Mouse (Mus musculus): Measurements from ENCODE around the gene Lrrn3. TPM values are rescaled to one million over a fixed set of nuclear protein-coding genes. Genes with fewer than 3 reads are reported as not detected.

Gene Lrrn3
- polyA plus RNA-seq, 1 experiment: 0.33 TPM

GRCm38 (mm10) chr12:41427464-41427863 is 58.8 kb downstream of the Lrrn3 start:
- H3K27ac ChIP-seq (ENCODE audit: insufficient read depth, low read depth, low read length): no peak overlapping the region
- DNase-seq: no peak
- H3K27me3 ChIP-seq (replicated peaks; ENCODE audit: control insufficient read depth, insufficient read depth, low read length): no peaks in the 10 kb centered on the region
- no peak overlapping the region for H3K4me3 ChIP-seq (ENCODE audit: insufficient read depth, low read depth, low read length)
- TF ChIP-seq POLR2A (IDR thresholded peaks at IDR 0.05; ENCODE audit: low read depth, low read length): no peak
- no peak for TF ChIP-seq CTCF (conservative IDR thresholded peaks at IDR 0.05; ENCODE audit: insufficient read depth, insufficient read length, low read depth, low read length)
- WGBS: 73% methylated on average over 5 of the region's 5 CpGs
- no peaks in the 10 kb centered on the region for H3K36me3 ChIP-seq (ENCODE audit: control insufficient read depth, insufficient read depth, low read length)
- H3K4me1 ChIP-seq (ENCODE audit: control insufficient read depth, insufficient read depth, low read length): no peaks in the 10 kb centered on the region

- H3K27ac ChIP-seq (ENCODE audit: insufficient read depth, low read depth, low read length): no peak overlapping the region
- H3K4me1 ChIP-seq (ENCODE audit: control insufficient read depth, insufficient read depth, low read length): no peaks in the 10 kb centered on the region
- no peak overlapping the region for H3K4me3 ChIP-seq (ENCODE audit: insufficient read depth, low read depth, low read length)
- no peaks in the 10 kb centered on the region for H3K27me3 ChIP-seq (replicated peaks; ENCODE audit: control insufficient read depth, insufficient read depth, low read length)
- 59% methylated on average over 9 of the region's 9 CpGs for WGBS
- TF ChIP-seq POLR2A (IDR thresholded peaks at IDR 0.05; ENCODE audit: low read depth, low read length) (no peak), CTCF (conservative IDR thresholded peaks at IDR 0.05; ENCODE audit: insufficient read depth, insufficient read length, low read depth, low read length) (no peak)
- DNase-seq: no peak
- no peaks in the 10 kb centered on the region for H3K36me3 ChIP-seq (ENCODE audit: control insufficient read depth, insufficient read depth, low read length)
Observed at GRCm38 (mm10) chr12:41425101-41425679, 61.0 kb downstream of the Lrrn3 start.

- WGBS: 91% methylated on average over 4 of the region's 4 CpGs
- TF ChIP-seq CTCF (conservative IDR thresholded peaks at IDR 0.05; ENCODE audit: insufficient read depth, insufficient read length, low read depth, low read length) (no peak), POLR2A (IDR thresholded peaks at IDR 0.05; ENCODE audit: low read depth, low read length) (no peak)
- no peaks in the 10 kb centered on the region for H3K4me1 ChIP-seq (ENCODE audit: control insufficient read depth, insufficient read depth, low read length)
- H3K27ac ChIP-seq (ENCODE audit: insufficient read depth, low read depth, low read length): no peak overlapping the region
- H3K36me3 ChIP-seq (ENCODE audit: control insufficient read depth, insufficient read depth, low read length): no peaks in the 10 kb centered on the region
- no peaks in the 10 kb centered on the region for H3K27me3 ChIP-seq (replicated peaks; ENCODE audit: control insufficient read depth, insufficient read depth, low read length)
- DNase-seq: no peak
- no peak overlapping the region for H3K4me3 ChIP-seq (ENCODE audit: insufficient read depth, low read depth, low read length)
Observed at GRCm38 (mm10) chr12:41417961-41418360, 68.3 kb downstream of the Lrrn3 start.

- 68% methylated on average over 3 of the region's 3 CpGs for WGBS
- Histone ChIP-seq H3K4me3 (ENCODE audit: insufficient read depth, low read depth, low read length) (no peak overlapping the region), H3K4me1 (ENCODE audit: control insufficient read depth, insufficient read depth, low read length) (no peaks in the 10 kb centered on the region), H3K36me3 (ENCODE audit: control insufficient read depth, insufficient read depth, low read length) (no peaks in the 10 kb centered on the region), H3K27me3 (replicated peaks; ENCODE audit: control insufficient read depth, insufficient read depth, low read length) (no peaks in the 10 kb centered on the region), H3K27ac (ENCODE audit: insufficient read depth, low read depth, low read length) (no peak overlapping the region)
- TF ChIP-seq CTCF (conservative IDR thresholded peaks at IDR 0.05; ENCODE audit: insufficient read depth, insufficient read length, low read depth, low read length): no peak
- no peak for TF ChIP-seq POLR2A (IDR thresholded peaks at IDR 0.05; ENCODE audit: low read depth, low read length)
- no peak for DNase-seq
Observed at GRCm38 (mm10) chr12:41417099-41417498, 69.1 kb downstream of the Lrrn3 start.

GRCm38 (mm10) chr12:41416635-41417034 is 69.6 kb downstream of the Lrrn3 start:
- no peak overlapping the region for H3K27ac ChIP-seq (ENCODE audit: insufficient read depth, low read depth, low read length)
- no peaks in the 10 kb centered on the region for H3K4me1 ChIP-seq (ENCODE audit: control insufficient read depth, insufficient read depth, low read length)
- H3K27me3 ChIP-seq (replicated peaks; ENCODE audit: control insufficient read depth, insufficient read depth, low read length): no peaks in the 10 kb centered on the region
- TF ChIP-seq CTCF (conservative IDR thresholded peaks at IDR 0.05; ENCODE audit: insufficient read depth, insufficient read length, low read depth, low read length) (no peak), POLR2A (IDR thresholded peaks at IDR 0.05; ENCODE audit: low read depth, low read length) (no peak)
- no peak overlapping the region for H3K4me3 ChIP-seq (ENCODE audit: insufficient read depth, low read depth, low read length)
- H3K36me3 ChIP-seq (ENCODE audit: control insufficient read depth, insufficient read depth, low read length): no peaks in the 10 kb centered on the region
- no peak for DNase-seq

GRCm38 (mm10) chr12:41409431-41409830 is 76.8 kb downstream of the Lrrn3 start:
- no peak overlapping the region for H3K4me3 ChIP-seq (ENCODE audit: insufficient read depth, low read depth, low read length)
- DNase-seq: no peak
- H3K27ac ChIP-seq (ENCODE audit: insufficient read depth, low read depth, low read length): no peak overlapping the region
- H3K27me3 ChIP-seq (replicated peaks; ENCODE audit: control insufficient read depth, insufficient read depth, low read length): no peaks in the 10 kb centered on the region
- no peaks in the 10 kb centered on the region for H3K4me1 ChIP-seq (ENCODE audit: control insufficient read depth, insufficient read depth, low read length)
- no peak for TF ChIP-seq CTCF (conservative IDR thresholded peaks at IDR 0.05; ENCODE audit: insufficient read depth, insufficient read length, low read depth, low read length)
- no peak for TF ChIP-seq POLR2A (IDR thresholded peaks at IDR 0.05; ENCODE audit: low read depth, low read length)
- 26% methylated on average over 3 of the region's 3 CpGs for WGBS
- no peaks in the 10 kb centered on the region for H3K36me3 ChIP-seq (ENCODE audit: control insufficient read depth, insufficient read depth, low read length)

GRCm38 (mm10) chr12:41401923-41402322 is 84.3 kb downstream of the Lrrn3 start:
- Histone ChIP-seq H3K27me3 (replicated peaks; ENCODE audit: control insufficient read depth, insufficient read depth, low read length) (no peaks in the 10 kb centered on the region), H3K4me1 (ENCODE audit: control insufficient read depth, insufficient read depth, low read length) (no peaks in the 10 kb centered on the region), H3K36me3 (ENCODE audit: control insufficient read depth, insufficient read depth, low read length) (no peaks in the 10 kb centered on the region), H3K4me3 (ENCODE audit: insufficient read depth, low read depth, low read length) (no peak overlapping the region), H3K27ac (ENCODE audit: insufficient read depth, low read depth, low read length) (no peak overlapping the region)
- no peak for DNase-seq
- WGBS: 59% methylated on average over 3 of the region's 3 CpGs
- TF ChIP-seq CTCF (conservative IDR thresholded peaks at IDR 0.05; ENCODE audit: insufficient read depth, insufficient read length, low read depth, low read length) (no peak), POLR2A (IDR thresholded peaks at IDR 0.05; ENCODE audit: low read depth, low read length) (no peak)

Measured in kidney, adult 2 months (tissue).